Mouse (Mus musculus): ENCODE results near the gene Epha7. TPM values are rescaled to one million over a fixed set of nuclear protein-coding genes. Genes with fewer than 3 reads are reported as not detected.

The Epha7 gene
- polyA plus RNA-seq, 1 experiment: 0.05 TPM

- Histone ChIP-seq H3K4me3 (ENCODE audit: extremely low read depth, insufficient read depth, insufficient read length) (no peak overlapping the region), H3K4me1 (ENCODE audit: control insufficient read depth, insufficient read depth, insufficient read length) (no peaks in the 10 kb centered on the region), H3K27ac (ENCODE audit: insufficient read depth, low read length) (no peak overlapping the region), H3K36me3 (ENCODE audit: control insufficient read depth, insufficient read depth, low read length) (no peaks in the 10 kb centered on the region), H3K27me3 (ENCODE audit: control insufficient read depth, insufficient read depth, low read length) (no peaks in the 10 kb centered on the region)
- TF ChIP-seq POLR2A (IDR thresholded peaks at IDR 0.05; ENCODE audit: low read depth, low read length): no peak
- no peak for TF ChIP-seq CTCF (IDR thresholded peaks at IDR 0.05; ENCODE audit: extremely low read depth, insufficient read depth, insufficient read length, insufficient replicate concordance)
- no peak for DNase-seq (ENCODE audit: low read depth in 1 of 2, low spot score in 2 of 2)
- WGBS: 22% methylated on average over 2 of the region's 2 CpGs
These were observed 99.1 kb downstream of the Epha7 start for GRCm38 (mm10) chr4:28912028-28912427.

DNA sequence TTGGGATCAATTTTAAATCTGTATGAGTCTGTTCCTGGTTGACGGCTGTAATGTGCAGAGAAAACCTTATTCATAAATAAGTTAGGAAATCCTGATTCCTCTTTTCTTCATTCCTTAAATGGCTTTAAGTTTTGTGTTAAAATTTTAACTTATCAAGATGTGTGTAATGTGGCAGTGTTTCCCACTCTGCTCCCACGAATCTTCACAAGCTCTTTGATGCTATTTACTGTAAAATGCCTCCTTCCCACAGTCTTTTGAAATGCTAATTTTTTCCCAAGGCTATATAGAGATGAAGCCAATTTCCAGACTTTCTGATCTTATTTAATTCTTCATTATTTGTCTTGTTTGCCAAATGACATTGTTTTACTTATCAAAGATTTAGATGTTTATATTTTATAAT is 100.7 kb downstream of the Epha7 start:
- H3K4me1 ChIP-seq (ENCODE audit: control insufficient read depth, insufficient read depth, insufficient read length): no peaks in the 10 kb centered on the region
- 78% methylated on average over 2 of the region's 2 CpGs for WGBS
- no peak overlapping the region for H3K4me3 ChIP-seq (ENCODE audit: extremely low read depth, insufficient read depth, insufficient read length)
- no peaks in the 10 kb centered on the region for H3K27me3 ChIP-seq (ENCODE audit: control insufficient read depth, insufficient read depth, low read length)
- TF ChIP-seq POLR2A (IDR thresholded peaks at IDR 0.05; ENCODE audit: low read depth, low read length) (no peak), CTCF (IDR thresholded peaks at IDR 0.05; ENCODE audit: extremely low read depth, insufficient read depth, insufficient read length, insufficient replicate concordance) (no peak)
- H3K27ac ChIP-seq (ENCODE audit: insufficient read depth, low read length): no peak overlapping the region
- H3K36me3 ChIP-seq (ENCODE audit: control insufficient read depth, insufficient read depth, low read length): no peaks in the 10 kb centered on the region
- DNase-seq (ENCODE audit: low read depth in 1 of 2, low spot score in 2 of 2): no peak

DNA sequence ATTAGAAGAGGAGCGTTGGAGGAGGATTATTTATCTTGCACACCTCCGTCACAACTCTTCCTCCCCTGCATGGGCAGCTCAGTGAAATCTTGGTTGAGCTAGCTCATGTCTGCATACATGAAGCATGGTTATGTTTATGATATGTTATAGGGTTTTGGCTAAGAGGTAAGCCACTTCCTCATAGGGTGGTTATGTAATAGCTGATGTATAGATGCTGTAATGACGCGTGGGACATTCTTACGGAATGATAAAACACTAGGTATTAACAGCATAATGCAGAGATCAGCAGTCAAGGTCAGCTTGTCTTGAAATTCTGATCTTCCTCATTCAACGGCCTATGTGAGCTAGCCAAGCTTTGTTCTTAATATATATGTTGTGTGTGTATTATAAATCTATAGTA is 107.7 kb downstream of the Epha7 start:
- H3K27ac ChIP-seq (ENCODE audit: insufficient read depth, low read length): no peak overlapping the region
- no peak for TF ChIP-seq POLR2A (IDR thresholded peaks at IDR 0.05; ENCODE audit: low read depth, low read length)
- TF ChIP-seq CTCF (IDR thresholded peaks at IDR 0.05; ENCODE audit: extremely low read depth, insufficient read depth, insufficient read length, insufficient replicate concordance): no peak
- H3K4me3 ChIP-seq (ENCODE audit: extremely low read depth, insufficient read depth, insufficient read length): no peak overlapping the region
- H3K36me3 ChIP-seq (ENCODE audit: control insufficient read depth, insufficient read depth, low read length): no peaks in the 10 kb centered on the region
- WGBS: 88% methylated on average over 6 of the region's 6 CpGs
- DNase-seq (ENCODE audit: low read depth in 1 of 2, low spot score in 2 of 2): no peak
- H3K4me1 ChIP-seq (ENCODE audit: control insufficient read depth, insufficient read depth, insufficient read length): no peaks in the 10 kb centered on the region
- H3K27me3 ChIP-seq (ENCODE audit: control insufficient read depth, insufficient read depth, low read length): no peaks in the 10 kb centered on the region

DNA sequence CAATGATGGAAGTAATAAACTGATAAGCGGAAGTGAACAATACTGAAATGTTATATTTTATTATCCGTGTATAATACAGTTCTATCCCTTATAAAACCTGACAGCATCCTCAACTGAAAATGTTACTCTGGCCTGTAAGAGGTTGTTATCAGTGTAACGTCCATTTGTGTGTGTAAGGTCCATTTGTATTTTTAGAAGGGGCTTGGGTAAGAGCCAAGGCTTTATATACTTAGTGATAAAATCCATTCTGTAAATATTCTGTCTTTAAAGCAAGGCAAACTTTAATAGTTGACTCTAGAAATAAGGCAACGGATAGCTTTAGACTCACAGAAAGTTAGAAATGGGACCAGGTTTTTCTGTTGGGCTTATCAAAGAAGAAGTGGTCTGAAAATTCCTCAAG is 113.1 kb downstream of the Epha7 start:
- no peak for TF ChIP-seq POLR2A (IDR thresholded peaks at IDR 0.05; ENCODE audit: low read depth, low read length)
- no peak for TF ChIP-seq CTCF (IDR thresholded peaks at IDR 0.05; ENCODE audit: extremely low read depth, insufficient read depth, insufficient read length, insufficient replicate concordance)
- DNase-seq (ENCODE audit: low read depth in 1 of 2, low spot score in 2 of 2): no peak
- WGBS: 83% methylated on average over 4 of the region's 4 CpGs

GRCm38 (mm10) chr4:28933431-28933830 is 120.5 kb downstream of the Epha7 start:
- Histone ChIP-seq H3K27ac (ENCODE audit: insufficient read depth, low read length) (no peak overlapping the region), H3K4me3 (ENCODE audit: extremely low read depth, insufficient read depth, insufficient read length) (no peak overlapping the region), H3K27me3 (ENCODE audit: control insufficient read depth, insufficient read depth, low read length) (no peaks in the 10 kb centered on the region), H3K36me3 (ENCODE audit: control insufficient read depth, insufficient read depth, low read length) (no peaks in the 10 kb centered on the region), H3K4me1 (ENCODE audit: control insufficient read depth, insufficient read depth, insufficient read length) (no peaks in the 10 kb centered on the region)
- DNase-seq (ENCODE audit: low read depth in 1 of 2, low spot score in 2 of 2): no peak
- 49% methylated on average over 4 of the region's 4 CpGs for WGBS
- TF ChIP-seq POLR2A (IDR thresholded peaks at IDR 0.05; ENCODE audit: low read depth, low read length) (no peak), CTCF (IDR thresholded peaks at IDR 0.05; ENCODE audit: extremely low read depth, insufficient read depth, insufficient read length, insufficient replicate concordance) (no peak)

More for the DNA sequence above, 113.1 kb downstream of the Epha7 start:
- Histone ChIP-seq H3K36me3 (ENCODE audit: control insufficient read depth, insufficient read depth, low read length) (no peaks in the 10 kb centered on the region), H3K4me3 (ENCODE audit: extremely low read depth, insufficient read depth, insufficient read length) (no peak overlapping the region), H3K27me3 (ENCODE audit: control insufficient read depth, insufficient read depth, low read length) (no peaks in the 10 kb centered on the region), H3K27ac (ENCODE audit: insufficient read depth, low read length) (no peak overlapping the region), H3K4me1 (ENCODE audit: control insufficient read depth, insufficient read depth, insufficient read length) (no peaks in the 10 kb centered on the region)

- H3K36me3 ChIP-seq (ENCODE audit: control insufficient read depth, insufficient read depth, low read length): no peaks in the 10 kb centered on the region
- no peak overlapping the region for H3K4me3 ChIP-seq (ENCODE audit: extremely low read depth, insufficient read depth, insufficient read length)
- DNase-seq (ENCODE audit: low read depth in 1 of 2, low spot score in 2 of 2): no peak
- no peak overlapping the region for H3K27ac ChIP-seq (ENCODE audit: insufficient read depth, low read length)
- H3K4me1 ChIP-seq (ENCODE audit: control insufficient read depth, insufficient read depth, insufficient read length): no peaks in the 10 kb centered on the region
- no peaks in the 10 kb centered on the region for H3K27me3 ChIP-seq (ENCODE audit: control insufficient read depth, insufficient read depth, low read length)
- WGBS: 93% methylated on average over 10 of the region's 10 CpGs
- TF ChIP-seq POLR2A (IDR thresholded peaks at IDR 0.05; ENCODE audit: low read depth, low read length) (no peak), CTCF (IDR thresholded peaks at IDR 0.05; ENCODE audit: extremely low read depth, insufficient read depth, insufficient read length, insufficient replicate concordance) (no peak)
These were observed 121.9 kb downstream of the Epha7 start for GRCm38 (mm10) chr4:28934802-28935201.

DNA sequence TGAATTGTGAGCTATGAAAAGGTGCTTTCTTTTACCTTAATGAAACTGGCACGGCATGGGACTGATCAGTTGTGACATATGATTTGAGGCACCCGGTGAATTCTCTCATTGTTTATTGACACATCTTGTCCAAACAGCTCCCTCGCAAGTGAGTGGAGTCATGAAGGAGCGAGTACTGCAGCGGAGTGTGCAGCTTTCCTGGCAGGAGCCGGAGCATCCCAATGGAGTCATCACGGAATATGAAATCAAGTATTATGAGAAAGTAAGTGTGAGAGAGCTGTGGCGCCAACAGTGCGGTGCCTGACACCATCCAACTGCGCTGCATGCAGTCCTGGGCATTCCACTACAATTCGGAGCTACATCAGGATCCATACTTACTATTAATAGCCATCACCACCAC is 122.6 kb downstream of the Epha7 start:
- H3K4me3 ChIP-seq (ENCODE audit: extremely low read depth, insufficient read depth, insufficient read length): no peak overlapping the region
- 96% methylated on average over 11 of the region's 11 CpGs for WGBS
- no peak for DNase-seq (ENCODE audit: low read depth in 1 of 2, low spot score in 2 of 2)

More for the DNA sequence above, 122.6 kb downstream of the Epha7 start:
- Histone ChIP-seq H3K27me3 (ENCODE audit: control insufficient read depth, insufficient read depth, low read length) (no peaks in the 10 kb centered on the region), H3K27ac (ENCODE audit: insufficient read depth, low read length) (no peak overlapping the region), H3K4me1 (ENCODE audit: control insufficient read depth, insufficient read depth, insufficient read length) (no peaks in the 10 kb centered on the region), H3K36me3 (ENCODE audit: control insufficient read depth, insufficient read depth, low read length) (no peaks in the 10 kb centered on the region)
- no peak for TF ChIP-seq CTCF (IDR thresholded peaks at IDR 0.05; ENCODE audit: extremely low read depth, insufficient read depth, insufficient read length, insufficient replicate concordance)
- TF ChIP-seq POLR2A (IDR thresholded peaks at IDR 0.05; ENCODE audit: low read depth, low read length): no peak
